Mouse (Mus musculus): ENCODE results near the gene Ncam2. TPM values are rescaled to one million over a fixed set of nuclear protein-coding genes. Genes with fewer than 3 reads are reported as not detected.
"Not testable (repeated sequence)": the region's sequence is repeated elsewhere in the genome, so short reads cannot be mapped to it uniquely, and the experiment has no call there.

Ncam2 gene
- polyA plus RNA-seq, 1 experiment from 2014 or later, result 2.5 TPM

DNA sequence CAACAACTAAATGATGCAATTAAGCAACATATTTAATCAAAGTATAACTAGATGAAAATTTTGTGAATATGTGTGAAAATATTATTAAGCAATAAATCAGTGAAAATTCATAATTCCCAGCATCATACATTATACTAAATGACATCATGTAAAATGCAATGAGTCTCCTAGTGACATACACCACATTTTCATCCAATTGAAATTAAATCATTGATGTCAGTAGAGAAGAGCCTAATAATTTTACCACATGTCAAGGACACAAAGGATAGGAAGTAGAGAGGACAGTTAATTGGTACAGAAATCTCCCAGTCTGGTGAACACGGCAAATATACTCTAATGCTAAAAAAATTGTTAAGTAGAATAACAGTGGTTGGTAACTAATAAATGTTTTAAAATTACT, 118.5 kb downstream of the Ncam2 start:
- 78% methylated on average over 1 of the region's 1 CpGs for WGBS
- no peak for ATAC-seq (ENCODE audit: insufficient read depth, low FRiP score, low read depth)
- Histone ChIP-seq H3K4me1 (no peaks in the 10 kb centered on the region), H3K27me3 (replicated peaks) (no peaks in the 10 kb centered on the region), H3K36me3 (no peaks in the 10 kb centered on the region), H3K27ac (no peak overlapping the region), H3K9me3 (no peaks in the 10 kb centered on the region), H3K4me2 (no peak overlapping the region), H3K4me3 (replicated peaks) (no peak overlapping the region), H3K9ac (no peak overlapping the region)

DNA sequence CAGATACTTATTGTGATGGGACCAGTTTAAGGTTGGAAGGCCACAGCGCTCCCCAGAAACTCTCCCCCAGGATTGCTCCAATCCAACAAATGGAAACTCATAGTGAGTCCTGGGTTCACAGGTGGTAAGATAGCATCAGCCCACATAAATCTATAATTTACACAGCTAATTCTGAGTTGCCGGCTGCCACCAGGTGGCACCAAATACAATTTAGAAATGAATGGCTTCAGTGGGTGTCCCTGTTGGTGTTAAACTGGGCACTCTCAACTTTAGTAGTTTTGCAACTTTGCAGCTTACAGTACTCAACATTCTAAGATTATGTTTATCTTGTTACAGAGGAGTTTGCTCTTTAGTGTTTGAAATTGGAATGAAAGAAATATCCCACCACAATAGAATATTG, 130.0 kb downstream of the Ncam2 start:
- H3K36me3 ChIP-seq, result no peaks in the 10 kb centered on the region
- H3K9ac ChIP-seq, result no peak overlapping the region
- no peak overlapping the region for H3K4me2 ChIP-seq
- WGBS, result 16% methylated on average over 2 of the region's 2 CpGs
- no peak overlapping the region for H3K4me3 ChIP-seq (replicated peaks)
- H3K4me1 ChIP-seq, result no peaks in the 10 kb centered on the region
- no peaks in the 10 kb centered on the region for H3K9me3 ChIP-seq
- H3K27me3 ChIP-seq (replicated peaks), result no peaks in the 10 kb centered on the region
- ATAC-seq (ENCODE audit: insufficient read depth, low FRiP score, low read depth), result no peak
- H3K27ac ChIP-seq, result no peak overlapping the region

DNA sequence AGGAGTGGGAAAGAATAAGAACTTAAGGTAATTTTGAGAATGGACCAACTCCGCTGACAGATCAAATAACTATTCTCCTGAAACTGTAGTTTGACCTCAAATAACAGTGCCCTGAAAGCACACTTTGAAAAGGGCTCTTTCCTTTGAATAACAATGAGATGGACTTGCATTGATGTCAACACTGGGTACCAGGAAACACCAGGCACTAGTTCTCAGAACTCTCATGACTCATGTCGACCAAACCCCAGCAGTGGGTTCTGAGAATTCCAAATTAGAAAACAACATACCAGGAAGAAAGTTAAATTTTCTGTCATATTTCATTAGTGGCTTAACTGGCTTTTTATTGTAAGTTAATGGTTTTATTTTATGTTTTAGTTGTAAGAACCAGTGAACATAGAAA, 165.4 kb downstream of the Ncam2 start:
- no peaks in the 10 kb centered on the region for H3K4me1 ChIP-seq
- ATAC-seq (ENCODE audit: insufficient read depth, low FRiP score, low read depth), result no peak
- H3K27me3 ChIP-seq (replicated peaks), result no peaks in the 10 kb centered on the region
- H3K27ac ChIP-seq, result no peak overlapping the region
- no peak overlapping the region for H3K4me2 ChIP-seq
- 57% methylated on average over 2 of the region's 2 CpGs for WGBS
- no peak overlapping the region for H3K9ac ChIP-seq
- H3K36me3 ChIP-seq, result no peaks in the 10 kb centered on the region
- no peaks in the 10 kb centered on the region for H3K9me3 ChIP-seq
- H3K4me3 ChIP-seq (replicated peaks), result no peak overlapping the region

DNA sequence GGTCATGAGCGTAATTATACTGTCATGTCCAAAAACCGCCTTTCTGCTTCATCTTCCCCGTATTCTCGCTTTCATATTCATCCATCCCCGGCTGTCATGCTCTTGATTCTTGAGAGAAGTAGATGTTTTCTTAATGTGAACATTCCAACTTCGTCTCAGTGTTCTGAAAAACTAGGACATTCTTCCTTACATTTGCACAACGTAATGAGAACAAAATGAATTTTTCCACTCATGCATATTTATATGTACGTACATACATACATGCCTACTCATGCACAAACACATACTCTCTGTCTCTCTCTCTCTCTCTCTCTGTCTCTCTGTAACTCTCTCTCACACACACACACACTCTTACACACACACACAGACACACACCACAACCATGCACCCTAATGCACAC, 173.7 kb downstream of the Ncam2 start:
- no peak for ATAC-seq (ENCODE audit: insufficient read depth, low FRiP score, low read depth)
- no peak overlapping the region for H3K4me3 ChIP-seq (replicated peaks)
- H3K4me1 ChIP-seq, result no peaks in the 10 kb centered on the region
- no peak overlapping the region for H3K9ac ChIP-seq
- no peaks in the 10 kb centered on the region for H3K9me3 ChIP-seq
- no peaks in the 10 kb centered on the region for H3K36me3 ChIP-seq
- no peak overlapping the region for H3K4me2 ChIP-seq
- H3K27me3 ChIP-seq (replicated peaks), result no peaks in the 10 kb centered on the region
- 88% methylated on average over 8 of the region's 8 CpGs for WGBS
- no peak overlapping the region for H3K27ac ChIP-seq

DNA sequence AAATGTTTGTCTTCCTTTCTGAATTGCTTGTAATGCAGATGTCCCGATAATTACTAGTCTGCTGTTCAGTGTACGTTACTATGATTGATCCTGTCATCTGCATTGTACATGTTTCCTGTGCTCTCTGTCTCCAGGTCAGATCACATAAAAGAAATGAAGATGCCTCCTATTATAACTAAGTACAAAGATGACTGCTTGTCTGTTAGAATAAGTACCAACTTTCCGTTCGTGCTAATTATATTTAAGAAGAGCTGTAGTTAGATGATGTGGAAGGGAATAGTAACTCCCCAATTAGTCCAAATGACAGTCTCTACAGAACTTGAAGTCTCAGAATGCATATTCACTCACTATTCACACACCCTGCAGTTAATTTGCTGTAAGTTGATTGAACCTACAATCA, 179.9 kb downstream of the Ncam2 start:
- Histone ChIP-seq H3K4me3 (replicated peaks) (no peak overlapping the region), H3K27me3 (replicated peaks) (no peaks in the 10 kb centered on the region), H3K36me3 (no peaks in the 10 kb centered on the region), H3K27ac (no peak overlapping the region), H3K9ac (no peak overlapping the region), H3K4me2 (no peak overlapping the region), H3K9me3 (no peaks in the 10 kb centered on the region), H3K4me1 (no peaks in the 10 kb centered on the region)
- WGBS, result 81% methylated on average over 4 of the region's 4 CpGs
- ATAC-seq (ENCODE audit: insufficient read depth, low FRiP score, low read depth), result no peak

DNA sequence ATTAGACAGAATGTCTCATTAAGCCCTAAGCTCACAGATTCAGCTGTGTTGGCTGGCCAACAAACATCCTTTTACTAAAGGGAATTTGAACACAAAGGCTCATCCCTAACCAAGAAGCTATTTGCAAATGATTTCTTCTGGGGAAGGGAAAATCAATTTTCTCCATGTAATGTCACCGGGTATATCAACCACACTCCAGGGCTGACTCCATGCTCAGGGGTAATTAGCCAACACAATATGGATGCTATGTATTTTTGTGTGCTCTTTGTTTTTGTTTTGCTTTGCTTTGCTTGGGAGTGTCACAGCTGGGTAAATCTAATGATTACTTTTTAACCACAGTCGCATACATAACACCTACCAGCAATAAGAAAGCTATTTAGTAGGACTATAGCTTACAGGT, 188.1 kb downstream of the Ncam2 start:
- Histone ChIP-seq H3K27me3 (replicated peaks) (no peaks in the 10 kb centered on the region), H3K36me3 (no peaks in the 10 kb centered on the region), H3K9me3 (no peaks in the 10 kb centered on the region), H3K4me3 (replicated peaks) (no peak overlapping the region), H3K4me1 (no peaks in the 10 kb centered on the region), H3K9ac (no peak overlapping the region), H3K4me2 (no peak overlapping the region), H3K27ac (no peak overlapping the region)
- WGBS, result 85% methylated on average over 2 of the region's 2 CpGs
- ATAC-seq (ENCODE audit: insufficient read depth, low FRiP score, low read depth), result no peak

GRCm38 (mm10) chr16:81434559-81434958, 234.1 kb downstream of the Ncam2 start:
- Histone ChIP-seq H3K9me3 (no peaks in the 10 kb centered on the region), H3K27ac (no peak overlapping the region), H3K4me2 (no peak overlapping the region), H3K36me3 (no peaks in the 10 kb centered on the region), H3K9ac (no peak overlapping the region), H3K27me3 (replicated peaks) (no peaks in the 10 kb centered on the region), H3K4me3 (replicated peaks) (no peak overlapping the region), H3K4me1 (no peaks in the 10 kb centered on the region)
- 34% methylated on average over 7 of the region's 7 CpGs for WGBS
- ATAC-seq (ENCODE audit: insufficient read depth, low FRiP score, low read depth), result no peak; the same call in 1 of the 2 replicates

DNA sequence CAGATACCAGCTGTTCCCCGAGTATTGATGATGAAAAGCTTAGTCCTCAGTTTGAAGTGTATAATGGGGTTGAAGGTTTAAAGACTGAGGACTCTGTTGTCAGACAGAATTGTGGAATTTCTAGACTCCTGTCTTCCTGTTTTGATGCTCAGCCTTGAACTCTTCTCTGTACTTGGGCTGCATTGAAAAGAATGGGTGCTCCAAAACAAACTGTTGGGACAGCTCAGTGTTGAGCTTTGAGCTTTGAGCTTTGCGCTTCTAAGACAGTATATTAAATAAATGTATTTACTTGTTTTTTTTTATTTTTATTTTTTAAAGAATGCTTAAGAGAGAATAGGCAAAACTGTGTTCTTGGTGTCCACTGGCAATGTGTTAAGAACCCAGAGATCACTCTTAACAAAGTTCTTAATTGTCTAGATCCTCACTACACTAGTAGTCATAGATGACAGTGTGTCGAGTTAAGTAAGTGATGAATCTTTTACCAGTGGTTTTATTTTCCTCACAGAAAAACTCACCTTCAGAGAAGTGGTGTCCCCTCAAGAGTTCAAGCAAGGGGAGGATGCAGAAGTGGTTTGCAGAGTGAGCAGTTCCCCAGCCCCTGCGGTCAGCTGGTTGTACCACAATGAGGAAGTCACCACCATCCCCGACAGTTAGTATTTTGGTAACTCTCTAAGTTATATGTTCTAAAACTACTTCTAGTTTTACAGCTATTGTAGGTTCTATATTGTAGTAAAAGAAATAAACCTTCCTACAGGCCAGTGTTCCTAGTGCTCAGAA, 236.8 kb downstream of the Ncam2 start:
- Histone ChIP-seq H3K4me3 (replicated peaks) (no peak overlapping the region), H3K9ac (no peak overlapping the region), H3K4me1 (no peaks in the 10 kb centered on the region), H3K36me3 (no peaks in the 10 kb centered on the region), H3K9me3 (no peaks in the 10 kb centered on the region), H3K27ac (no peak overlapping the region), H3K4me2 (no peak overlapping the region), H3K27me3 (replicated peaks) (no peaks in the 10 kb centered on the region)
- no peak for ATAC-seq (ENCODE audit: insufficient read depth, low FRiP score, low read depth)
- 82% methylated on average over 5 of the region's 5 CpGs for WGBS

GRCm38 (mm10) chr16:81437868-81438249, 237.4 kb downstream of the Ncam2 start:
- no peak for ATAC-seq (ENCODE audit: insufficient read depth, low FRiP score, low read depth)
- Histone ChIP-seq H3K27ac (no peak overlapping the region), H3K27me3 (replicated peaks) (no peaks in the 10 kb centered on the region), H3K4me2 (no peak overlapping the region), H3K4me3 (replicated peaks) (no peak overlapping the region), H3K36me3 (no peaks in the 10 kb centered on the region), H3K9ac (no peak overlapping the region), H3K9me3 (no peaks in the 10 kb centered on the region), H3K4me1 (no peaks in the 10 kb centered on the region)
- WGBS, result 85% methylated on average over 2 of the region's 2 CpGs

DNA sequence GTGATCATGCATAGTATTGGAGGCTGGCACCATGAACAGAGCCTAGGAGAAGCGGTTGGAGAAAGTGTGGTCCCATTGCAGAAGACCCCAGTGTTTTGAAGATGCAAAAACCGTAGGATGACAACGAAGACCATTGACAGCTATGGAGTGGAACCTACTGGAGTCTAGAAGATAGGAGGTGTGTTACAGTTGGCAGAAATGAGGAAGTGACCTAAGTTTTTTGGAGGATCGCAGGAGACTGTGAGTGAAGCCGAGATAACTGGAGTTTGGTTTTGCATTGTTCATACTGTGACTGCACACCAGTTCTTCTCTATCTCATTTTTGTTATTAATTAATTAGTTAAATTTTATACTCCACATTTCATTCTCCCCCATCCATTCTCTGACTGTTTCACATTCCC, 250.4 kb downstream of the Ncam2 start:
- Histone ChIP-seq H3K36me3 (no peaks in the 10 kb centered on the region), H3K9me3 (no peaks in the 10 kb centered on the region), H3K4me3 (replicated peaks) (no peak overlapping the region), H3K4me1 (no peaks in the 10 kb centered on the region), H3K27ac (no peak overlapping the region), H3K4me2 (no peak overlapping the region), H3K27me3 (replicated peaks) (no peaks in the 10 kb centered on the region), H3K9ac (no peak overlapping the region)
- ATAC-seq (ENCODE audit: insufficient read depth, low FRiP score, low read depth), result no peak
- 85% methylated on average over 5 of the region's 5 CpGs for WGBS

DNA sequence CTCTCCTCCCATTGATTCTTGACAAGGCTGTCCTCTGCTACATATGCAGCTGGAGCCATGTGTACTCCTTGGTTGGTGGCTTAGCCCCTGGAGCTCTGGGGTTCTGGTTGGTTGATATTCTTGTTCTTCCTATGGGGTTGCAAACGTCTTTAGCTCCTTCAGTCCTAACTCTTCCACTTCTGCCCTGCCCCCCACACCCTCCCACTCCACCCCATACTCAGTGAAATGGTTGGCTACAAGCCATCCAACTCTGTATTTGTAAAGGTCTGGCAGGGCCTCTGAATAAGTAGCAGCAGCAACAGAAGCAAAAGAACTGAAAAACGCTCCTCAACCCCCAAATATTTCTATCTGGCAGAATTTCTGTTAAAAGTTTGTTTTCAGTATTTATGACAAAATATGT, 252.5 kb downstream of the Ncam2 start:
- no peaks in the 10 kb centered on the region for H3K4me1 ChIP-seq
- H3K4me3 ChIP-seq (replicated peaks), result no peak overlapping the region
- H3K36me3 ChIP-seq, result no peaks in the 10 kb centered on the region
- H3K4me2 ChIP-seq, result no peak overlapping the region
- H3K27me3 ChIP-seq (replicated peaks), result no peaks in the 10 kb centered on the region
- no peak overlapping the region for H3K9ac ChIP-seq
- no peak for ATAC-seq (ENCODE audit: insufficient read depth, low FRiP score, low read depth)
- H3K9me3 ChIP-seq, result no peaks in the 10 kb centered on the region
- no peak overlapping the region for H3K27ac ChIP-seq
- WGBS, result 58% methylated on average over 2 of the region's 2 CpGs

DNA sequence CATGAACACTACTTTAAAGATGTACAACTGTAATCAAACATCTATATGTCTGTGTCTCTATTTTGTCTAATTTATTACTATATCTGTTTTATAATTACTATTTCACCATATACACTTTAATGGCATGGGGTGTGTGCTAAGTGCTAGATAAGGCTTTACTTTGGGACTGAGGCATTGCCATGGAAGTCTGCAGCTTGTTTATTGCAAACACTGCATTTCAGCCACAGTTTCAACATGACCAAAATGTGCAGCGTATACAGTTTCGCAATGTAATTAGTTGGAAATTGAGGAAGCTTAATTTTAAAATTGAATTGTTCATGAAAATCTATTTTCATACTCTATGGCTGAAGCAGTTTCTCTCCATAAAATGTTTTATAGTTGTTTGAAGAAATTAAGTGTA, 254.0 kb downstream of the Ncam2 start:
- 95% methylated on average over 2 of the region's 2 CpGs for WGBS
- no peaks in the 10 kb centered on the region for H3K36me3 ChIP-seq
- H3K9ac ChIP-seq, result no peak overlapping the region
- H3K9me3 ChIP-seq, result no peaks in the 10 kb centered on the region
- H3K27me3 ChIP-seq (replicated peaks), result no peaks in the 10 kb centered on the region
- H3K4me1 ChIP-seq, result no peaks in the 10 kb centered on the region
- no peak for ATAC-seq (ENCODE audit: insufficient read depth, low FRiP score, low read depth)
- H3K4me2 ChIP-seq, result no peak overlapping the region
- H3K4me3 ChIP-seq (replicated peaks), result no peak overlapping the region
- H3K27ac ChIP-seq, result no peak overlapping the region

DNA sequence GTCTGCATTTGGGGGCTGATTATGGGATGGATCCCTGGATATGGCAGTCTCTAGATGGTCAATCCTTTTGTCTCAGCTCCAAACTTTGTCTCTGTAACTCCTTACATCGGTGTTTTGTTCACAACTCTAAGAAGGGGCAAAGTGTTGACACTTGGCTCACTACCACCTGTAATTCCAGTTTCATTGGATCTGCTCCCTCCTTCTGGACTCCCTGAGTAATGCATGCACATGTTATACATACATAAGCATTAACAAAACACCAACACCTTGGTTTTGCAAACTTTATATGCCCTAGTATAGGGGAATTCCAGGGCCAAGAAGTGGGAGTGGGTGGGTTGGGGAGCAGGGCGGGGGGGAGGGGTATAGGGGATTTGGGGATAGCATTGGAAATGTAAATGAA, 262.2 kb downstream of the Ncam2 start:
- not testable (repeated sequence) for H3K9ac ChIP-seq; H3K4me3 ChIP-seq (replicated peaks); H3K4me1 ChIP-seq; H3K9me3 ChIP-seq; H3K4me2 ChIP-seq; ATAC-seq (ENCODE audit: insufficient read depth, low FRiP score, low read depth); H3K27me3 ChIP-seq (replicated peaks); H3K36me3 ChIP-seq; H3K27ac ChIP-seq
- 90% methylated on average over 2 of the region's 2 CpGs for WGBS

All from stomach, embryonic 15.5 days (tissue).